Mouse (Mus musculus): Measurements from ENCODE around the gene Ftl1.

DNA sequence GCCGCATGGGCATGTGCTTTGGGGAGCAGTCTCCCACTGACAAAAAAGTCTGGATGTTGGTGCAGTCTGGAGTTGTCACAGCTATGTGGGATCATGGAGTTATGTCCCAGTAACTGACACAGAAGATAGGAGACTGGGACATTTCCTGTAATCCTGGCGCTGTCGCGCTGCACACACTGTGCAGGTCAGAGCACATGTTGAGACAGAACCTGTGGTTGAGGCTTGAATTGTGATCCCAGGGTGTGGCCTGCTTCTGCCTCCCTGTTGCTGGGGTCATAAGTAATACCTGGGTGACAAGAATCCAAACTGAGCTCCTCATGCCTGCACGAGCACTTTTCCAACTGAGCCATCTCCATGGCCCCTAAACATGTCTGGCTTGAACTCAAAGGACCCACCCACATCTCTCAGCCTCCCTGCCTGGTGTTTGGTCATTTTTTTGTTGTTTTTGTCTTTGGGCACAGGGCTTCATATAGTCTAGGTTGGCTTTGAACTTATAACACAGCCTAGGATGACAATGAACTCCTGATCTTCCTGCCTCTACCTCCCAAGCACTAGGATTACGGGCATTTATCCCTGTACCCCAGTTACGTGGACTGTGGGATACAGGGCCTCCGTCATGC is 32.7 kb upstream of the Ftl1 start:
- 0 out of 4 replicates have a peak, but pooled peaks of 1 of the 2 experiments have one; percentile 32 for TF ChIP-seq POLR2A (IDR thresholded peaks at IDR 0.05; ENCODE audit: control insufficient read depth in 1 of 2, insufficient read depth in 1 of 2, low read depth in 1 of 2, low read length in 2 of 2, poor library complexity in 1 of 2)
- no peak for TF ChIP-seq CTCF (IDR thresholded peaks at IDR 0.05 in 2 of 3, conservative IDR thresholded peaks at IDR 0.05 in 1 of 3; ENCODE audit: control insufficient read depth in 1 of 3, insufficient read depth in 1 of 3, low read depth in 2 of 3, low read length in 3 of 3, poor library complexity in 1 of 3, severe bottlenecking in 1 of 3)
- TF ChIP-seq USF2 (IDR thresholded peaks at IDR 0.05; ENCODE audit: borderline replicate concordance in 1 of 2, insufficient read depth in 1 of 2, low read depth in 1 of 2, low read length in 2 of 2) = no peak
- TF ChIP-seq TBP (IDR thresholded peaks at IDR 0.05; ENCODE audit: low read depth, low read length) = no peak
- TF ChIP-seq SIN3A (IDR thresholded peaks at IDR 0.05; ENCODE audit: low read length) = no peak
- TF ChIP-seq NRF1 (IDR thresholded peaks at IDR 0.05; ENCODE audit: insufficient read depth, low read depth, low read length, poor library complexity, severe bottlenecking) = no peak
- no peak for TF ChIP-seq JUND (IDR thresholded peaks at IDR 0.05; ENCODE audit: low read depth, low read length)
- no peak for TF ChIP-seq E2F4 (IDR thresholded peaks at IDR 0.05; ENCODE audit: borderline replicate concordance, low read depth, low read length)
- no peak for TF ChIP-seq POLR2AphosphoS2 (IDR thresholded peaks at IDR 0.05; ENCODE audit: low read length)
